Mouse (Mus musculus) splenic B cell, adult 2 months (primary cell): ENCODE results near the gene Gstm6.
"Not testable (repeated sequence)": the region's sequence is repeated elsewhere in the genome, so short reads cannot be mapped to it uniquely, and the experiment has no call there.

Source experiments
- DNase-seq: peaks from one replicate; pipeline ENCODE4 v3.0.0-alpha.2; 2011; ENCODE audit warnings: low read depth, low spot score
- H3K27me3 ChIP-seq: 2 replicates; pipeline ENCODE4 v1.6.1; 2012; ENCODE audit warnings: mild to moderate bottlenecking, low read length, moderate library complexity, mixed read lengths; ENCODE audit not compliant: control insufficient read depth, poor library complexity, insufficient read depth, severe bottlenecking
- H3K36me3 ChIP-seq: 2 replicates; pipeline ENCODE4 v1.6.1; 2012; ENCODE audit warnings: mild to moderate bottlenecking, low read length, moderate library complexity, mixed read lengths; ENCODE audit not compliant: control insufficient read depth, poor library complexity, insufficient read depth, severe bottlenecking

Gene Gstm6

DNA sequence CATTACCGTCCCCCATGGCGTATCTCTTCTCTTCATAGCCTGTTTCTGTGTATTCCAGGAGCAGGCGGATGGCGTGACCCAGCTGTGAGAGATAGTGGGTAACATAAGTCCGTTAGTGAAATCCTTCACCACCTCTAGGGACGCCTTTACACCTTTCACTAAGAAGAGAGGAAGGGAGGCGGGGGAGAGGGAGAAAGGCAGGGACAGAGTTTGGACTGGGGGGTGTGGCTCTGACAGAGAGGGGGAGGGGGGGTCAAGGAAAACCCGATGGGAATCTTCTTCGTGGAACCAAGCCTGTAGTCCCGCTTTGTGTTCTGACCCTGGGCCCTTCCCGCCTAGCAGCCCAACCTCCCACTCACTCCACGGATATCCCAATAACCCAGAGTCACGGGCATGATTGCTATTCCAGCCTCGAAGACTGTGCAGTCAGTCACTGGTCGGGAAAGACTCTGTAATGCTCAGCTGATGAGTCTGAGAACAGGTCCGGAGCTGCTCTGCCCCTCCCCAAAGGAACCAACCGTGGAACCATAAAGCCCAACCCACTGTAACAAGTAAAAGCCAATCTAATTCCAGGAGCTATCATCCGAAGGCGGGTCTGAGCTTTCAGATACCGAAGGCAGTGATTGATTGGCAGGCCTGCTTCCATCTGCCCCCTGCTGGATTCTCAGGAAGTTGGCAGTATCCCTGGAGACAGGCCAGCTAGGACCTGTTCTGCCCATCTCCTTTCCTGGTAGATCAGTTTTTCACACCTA, at the start of gene Gstm6:
Gstm6 (minus strand) TSS at position 511 of the 752 bp plus-strand sequence.
- DNase-seq: no peak
- Histone ChIP-seq H3K27me3 (no peaks in the 10 kb centered on the region), H3K36me3 (no peaks in the 10 kb centered on the region)

- no peak for DNase-seq
- H3K27me3 ChIP-seq: no peaks in the 10 kb centered on the region
- no peaks in the 10 kb centered on the region for H3K36me3 ChIP-seq
Measured at GRCm38 (mm10) chr3:107986041-107986562, 42.6 kb upstream of the Gstm6 start, which contains the start of gene Gstm2. TSS of gene Gstm2 (minus strand) at chr3:107986453.

GRCm38 (mm10) chr3:107985141-107985540, 41.6 kb upstream of the Gstm6 start:
- not testable (repeated sequence) for H3K36me3 ChIP-seq, H3K27me3 ChIP-seq, DNase-seq

DNA sequence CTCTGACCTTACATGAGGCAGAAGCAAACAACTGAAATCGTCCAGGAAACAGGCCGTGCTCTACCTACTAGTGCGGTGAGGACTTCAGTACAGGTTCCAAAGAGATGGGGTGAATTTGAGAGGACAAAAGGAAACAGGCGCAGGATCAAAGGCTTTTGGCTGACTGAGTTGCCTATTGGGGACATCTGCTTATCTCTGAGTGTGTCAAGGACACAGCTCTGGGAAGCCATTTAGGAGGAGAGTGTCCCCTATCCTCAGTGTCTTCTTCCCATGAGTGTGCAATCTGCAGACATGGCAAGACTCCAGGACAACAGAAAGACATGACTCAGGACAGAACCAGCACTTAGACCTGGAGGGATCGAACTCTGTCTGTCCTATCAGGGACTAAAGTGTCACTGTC, 40.9 kb upstream of the Gstm6 start:
- Histone ChIP-seq H3K36me3 (no peaks in the 10 kb centered on the region), H3K27me3 (no peaks in the 10 kb centered on the region)
- DNase-seq: no peak

DNA sequence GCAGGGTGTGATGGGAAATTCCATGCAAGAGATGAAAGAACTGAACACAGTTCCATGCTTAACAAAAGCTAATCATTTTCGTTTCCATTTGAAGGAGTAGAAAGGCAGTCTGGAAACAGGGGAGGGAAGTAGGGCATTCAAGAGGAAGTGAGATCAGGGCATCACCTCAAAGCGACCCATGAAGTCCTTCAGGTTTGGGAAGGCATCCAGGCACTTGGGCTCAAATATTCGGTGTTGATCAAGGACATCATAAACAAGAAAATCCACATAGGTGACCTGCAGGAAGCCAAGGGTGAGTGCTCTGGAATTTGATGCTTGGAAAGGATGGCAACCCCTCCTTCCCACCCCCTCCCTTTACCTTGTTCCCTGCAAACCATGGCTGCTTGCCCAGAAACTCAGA, 40.2 kb upstream of the Gstm6 start:
- no peaks in the 10 kb centered on the region for H3K27me3 ChIP-seq
- DNase-seq: no peak

GRCm38 (mm10) chr3:107982726-107983125, 39.2 kb upstream of the Gstm6 start:
- H3K27me3 ChIP-seq: no peaks in the 10 kb centered on the region
- H3K36me3 ChIP-seq: no peaks in the 10 kb centered on the region
- no peak for DNase-seq

More for the DNA sequence above, 40.2 kb upstream of the Gstm6 start:
- no peaks in the 10 kb centered on the region for H3K36me3 ChIP-seq

DNA sequence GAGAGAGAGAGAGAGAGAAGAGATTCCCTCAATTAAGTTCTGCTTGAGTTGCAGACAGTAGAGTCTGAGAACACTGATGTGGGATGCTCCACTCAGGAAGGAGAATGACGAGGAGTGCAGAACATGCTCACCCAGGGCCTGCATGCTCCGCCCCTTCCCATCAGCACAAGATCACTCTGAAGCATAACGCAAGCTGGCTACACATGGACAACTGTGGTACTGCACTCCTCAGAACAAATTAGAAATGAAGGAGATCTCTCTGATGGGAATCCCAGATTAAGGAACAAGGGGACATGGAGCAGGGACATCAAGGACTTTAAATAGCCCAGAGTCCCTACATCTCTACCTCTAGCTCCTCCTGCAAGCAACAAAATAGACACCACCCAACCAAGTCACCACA, 37.7 kb upstream of the Gstm6 start:
- Histone ChIP-seq H3K36me3 (no peaks in the 10 kb centered on the region), H3K27me3 (no peaks in the 10 kb centered on the region)
- DNase-seq: no peak

- DNase-seq: no peak
- Histone ChIP-seq H3K27me3 (no peaks in the 10 kb centered on the region), H3K36me3 (no peaks in the 10 kb centered on the region)
Measured at GRCm38 (mm10) chr3:107977691-107978090, 34.1 kb upstream of the Gstm6 start.

DNA sequence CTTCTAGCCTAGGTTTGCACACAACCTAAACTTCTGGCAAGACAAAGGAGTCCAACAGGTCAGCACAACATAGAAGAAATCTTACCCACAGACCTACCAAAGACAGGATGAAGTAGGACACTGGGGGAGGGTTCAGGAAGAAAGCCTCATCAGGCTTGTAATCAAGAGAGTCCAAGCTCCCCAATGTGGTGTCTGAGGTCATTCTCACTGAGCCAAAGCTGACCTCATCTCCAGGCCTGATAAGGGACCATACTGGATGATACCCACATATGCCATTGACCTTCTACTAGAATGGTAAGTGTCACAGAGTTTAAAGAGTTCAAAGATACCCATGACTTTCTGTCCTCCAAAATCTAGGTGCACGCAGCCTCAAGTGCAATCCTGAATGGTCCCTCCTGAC, 30.7 kb upstream of the Gstm6 start:
- DNase-seq: no peak
- H3K36me3 ChIP-seq: no peaks in the 10 kb centered on the region
- H3K27me3 ChIP-seq: no peaks in the 10 kb centered on the region

DNA sequence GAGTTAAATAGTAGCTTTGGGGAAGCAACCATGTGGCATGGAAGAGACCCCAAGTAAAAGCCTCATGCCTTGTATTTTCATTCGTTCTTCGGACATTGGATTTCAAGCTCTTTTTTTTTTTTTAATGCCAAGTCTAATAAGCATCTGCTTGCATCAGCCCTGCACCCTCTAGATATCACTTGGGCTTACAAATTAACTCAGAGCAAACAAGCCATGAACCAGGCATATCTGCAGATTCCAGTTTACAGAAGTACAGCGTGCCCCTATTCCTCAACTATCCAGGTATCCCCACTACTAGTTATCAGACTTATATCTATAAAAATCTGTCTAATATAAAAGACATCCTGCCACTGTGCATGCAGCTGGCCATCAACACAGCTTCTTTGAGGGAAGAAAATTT, 28.5 kb upstream of the Gstm6 start:
- Histone ChIP-seq H3K27me3 (no peaks in the 10 kb centered on the region), H3K36me3 (no peaks in the 10 kb centered on the region)
- no peak for DNase-seq

DNA sequence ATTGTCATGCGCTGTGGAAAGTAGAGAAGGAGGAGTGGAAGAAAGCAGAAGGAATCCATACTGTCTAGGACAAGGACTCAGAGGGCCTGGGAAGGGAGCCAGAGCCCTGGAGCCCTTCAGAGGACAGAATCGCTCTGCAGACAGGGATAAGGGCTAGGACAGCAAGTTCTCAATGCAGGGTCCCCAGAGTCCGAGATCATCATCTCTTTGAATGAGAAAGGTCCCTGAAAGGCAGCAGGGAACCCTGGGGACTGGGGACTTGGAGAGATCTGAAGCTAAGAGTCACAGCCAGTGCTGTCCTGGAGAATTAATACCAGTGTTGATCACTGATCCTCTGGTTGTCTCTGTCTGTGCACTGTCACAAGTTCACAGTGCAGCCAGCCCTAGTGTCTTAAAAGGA, 27.6 kb upstream of the Gstm6 start:
- H3K36me3 ChIP-seq, H3K27me3 ChIP-seq, DNase-seq: not testable (repeated sequence)

- no peaks in the 10 kb centered on the region for H3K27me3 ChIP-seq
- DNase-seq: no peak
- H3K36me3 ChIP-seq: no peaks in the 10 kb centered on the region
Measured at GRCm38 (mm10) chr3:107968724-107969395, 25.3 kb upstream of the Gstm6 start, which contains the start of gene Gstm3. TSS of gene Gstm3 (minus strand) at chr3:107969283.

- no peaks in the 10 kb centered on the region for H3K27me3 ChIP-seq
- no peaks in the 10 kb centered on the region for H3K36me3 ChIP-seq
- DNase-seq: no peak
Measured at GRCm38 (mm10) chr3:107966631-107967030, 23.1 kb upstream of the Gstm6 start.

DNA sequence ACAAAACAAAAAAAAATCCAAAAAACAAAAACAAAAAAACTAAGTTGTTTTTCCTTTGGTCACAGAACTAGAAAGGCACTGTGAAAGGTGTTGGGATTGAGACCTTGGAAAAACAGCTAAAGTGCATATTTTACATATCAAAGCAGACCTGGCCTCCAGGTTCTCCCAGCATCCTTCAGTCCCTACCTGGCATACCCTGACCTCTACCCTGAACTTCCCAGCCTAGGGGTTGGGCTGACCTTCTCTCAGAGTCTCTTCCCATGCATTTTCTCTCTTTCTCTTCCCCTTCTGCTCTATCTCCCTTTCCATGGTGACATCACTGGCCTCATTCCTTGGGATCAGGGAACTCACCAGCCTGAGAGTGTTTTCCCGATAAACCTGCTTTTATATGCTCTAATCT, 22.0 kb upstream of the Gstm6 start:
- Histone ChIP-seq H3K36me3 (no peaks in the 10 kb centered on the region), H3K27me3 (no peaks in the 10 kb centered on the region)
- DNase-seq: no peak

- Histone ChIP-seq H3K27me3 (no peaks in the 10 kb centered on the region), H3K36me3 (no peaks in the 10 kb centered on the region)
- no peak for DNase-seq
Measured at GRCm38 (mm10) chr3:107964656-107965308, 21.2 kb upstream of the Gstm6 start.
